Mouse (Mus musculus): ENCODE results near the gene Sobp.

Gene Sobp

DNA sequence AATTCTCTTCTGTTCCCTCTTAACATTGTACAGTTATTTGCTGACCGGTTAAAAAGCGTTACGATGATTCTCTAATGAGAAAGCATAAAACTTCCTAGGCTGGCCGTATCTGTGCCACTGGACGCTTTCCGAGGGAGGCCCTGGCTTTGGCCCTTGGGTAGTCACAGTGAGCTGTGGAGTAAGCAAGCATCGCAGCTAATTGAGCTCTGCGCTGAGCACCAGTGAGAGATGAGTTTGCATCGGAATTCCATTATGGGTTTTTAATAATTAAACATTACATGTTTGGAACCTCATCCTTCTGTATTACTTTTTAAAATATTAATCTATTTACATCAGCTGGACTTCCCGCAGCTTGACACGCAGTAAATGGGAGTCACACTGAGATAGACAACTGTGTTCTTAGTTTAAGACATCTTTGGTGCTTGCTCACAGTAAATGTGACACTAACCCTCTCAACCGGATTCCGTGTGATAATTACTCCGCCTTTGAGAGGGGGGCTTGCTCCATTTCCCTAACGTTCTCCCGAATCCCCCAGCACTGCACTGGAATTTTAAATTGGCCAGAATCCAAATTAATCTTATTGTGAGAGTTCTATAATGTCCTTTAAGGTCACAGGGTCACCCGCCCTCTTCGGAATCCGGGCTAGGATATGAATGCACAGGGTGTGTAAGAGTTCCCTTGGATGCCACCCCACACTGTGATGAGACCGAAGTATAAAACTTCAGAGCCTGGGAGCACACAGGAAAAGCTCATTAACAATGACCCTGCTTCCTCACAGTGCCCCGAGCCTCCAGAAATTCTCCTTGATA is 137.5 kb downstream of the Sobp start:
- no peak for DNase-seq (ENCODE audit: extremely low spot score, low spot score)

DNA sequence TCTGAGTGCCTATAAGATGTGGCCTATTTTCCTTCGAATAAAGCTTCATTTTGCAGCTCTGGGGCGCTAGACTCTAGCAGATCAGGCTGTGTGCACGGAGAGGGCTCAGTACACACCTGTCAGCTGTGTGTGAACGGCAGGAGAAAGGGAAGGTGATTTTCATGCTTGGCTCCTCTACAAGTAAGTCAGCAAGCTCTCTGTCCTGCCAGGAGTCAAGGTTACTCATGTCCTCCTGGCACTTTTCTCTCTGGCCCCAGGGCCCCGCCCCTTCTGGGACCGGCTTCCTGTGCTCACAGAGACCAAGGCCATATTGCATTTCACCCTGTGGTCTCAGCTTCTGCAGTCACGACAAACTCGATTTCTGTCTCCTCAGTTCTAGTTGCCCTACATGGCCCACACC is 138.8 kb downstream of the Sobp start:
- DNase-seq (ENCODE audit: extremely low spot score, low spot score) = no peak

DNA sequence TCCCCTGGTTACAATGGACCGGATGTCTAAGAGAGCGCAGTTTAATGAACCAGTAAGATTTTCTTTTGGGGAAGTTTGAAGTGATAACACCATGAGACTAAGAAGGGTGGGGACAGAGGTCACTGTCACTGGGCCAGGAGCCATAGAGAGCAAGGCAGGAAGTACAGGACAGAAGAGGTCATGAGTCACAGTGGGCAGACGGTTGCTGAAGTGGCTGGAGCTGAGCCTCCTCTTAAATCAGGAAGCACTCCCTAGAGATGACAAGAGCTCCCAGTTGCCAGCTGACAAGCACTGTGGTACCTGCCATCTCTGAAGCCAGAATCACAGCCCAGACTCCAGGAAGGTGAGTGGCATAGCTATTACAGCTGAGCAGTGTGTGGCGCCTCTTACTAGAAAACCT is 139.5 kb downstream of the Sobp start:
- no peak for DNase-seq (ENCODE audit: extremely low spot score, low spot score)

DNA sequence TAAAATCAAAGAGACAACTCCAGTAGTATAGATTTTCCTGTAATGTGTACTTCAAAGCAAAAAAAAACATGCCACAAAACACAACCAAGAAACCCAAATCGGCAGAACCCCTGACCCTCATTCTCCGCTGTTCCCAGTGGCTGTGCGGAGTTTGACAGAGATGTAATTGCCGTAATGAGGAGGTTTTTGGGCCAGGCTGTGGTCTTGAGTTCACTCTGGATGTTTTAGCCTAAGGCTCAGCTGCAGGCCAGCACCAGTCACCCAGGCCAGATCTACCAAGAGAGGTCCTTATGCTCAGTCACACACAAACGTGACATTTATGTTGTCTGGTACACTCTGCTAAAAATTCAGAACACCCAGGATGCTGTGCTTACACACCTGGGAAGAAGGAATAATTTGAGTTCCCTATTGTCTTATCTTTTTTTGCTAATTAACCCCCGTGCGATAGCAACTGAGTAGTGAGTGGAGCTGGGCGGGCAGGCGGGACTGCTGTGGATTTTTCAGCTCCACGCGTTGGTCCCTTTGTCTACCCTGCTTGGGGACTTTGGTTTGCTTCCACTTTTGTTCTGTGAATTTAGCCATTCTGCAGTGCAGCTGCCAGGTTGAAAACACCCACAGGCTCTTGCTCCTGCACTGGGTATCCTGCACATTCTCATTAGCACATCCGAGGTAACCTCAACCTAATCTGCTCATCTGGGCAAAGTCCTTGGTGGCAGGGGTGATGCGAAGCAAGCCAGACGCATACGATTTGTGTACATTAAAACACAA is 140.7 kb downstream of the Sobp start:
- DNase-seq (ENCODE audit: extremely low spot score, low spot score) = no peak

DNA sequence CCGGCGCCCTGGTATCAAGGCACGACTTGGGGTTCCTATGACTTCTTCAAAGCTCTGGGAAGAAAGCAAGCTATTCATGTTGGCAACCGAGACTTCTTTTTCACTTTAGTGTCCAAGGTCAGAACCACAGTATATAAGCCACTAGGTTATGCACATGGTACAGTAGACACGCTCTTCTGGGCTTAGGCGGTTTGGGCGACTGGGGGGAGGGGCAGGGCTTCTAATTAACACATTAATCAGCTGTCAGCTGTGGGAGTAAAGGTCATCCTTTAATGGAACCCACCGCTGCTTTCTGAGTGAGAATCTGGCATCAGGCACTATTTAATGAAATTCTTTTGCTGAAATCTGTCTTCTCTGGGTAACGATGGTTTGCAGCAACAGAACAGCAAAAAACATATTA is 147.3 kb downstream of the Sobp start:
- peak; percentile 44 for DNase-seq (ENCODE audit: extremely low spot score, low spot score)

DNA sequence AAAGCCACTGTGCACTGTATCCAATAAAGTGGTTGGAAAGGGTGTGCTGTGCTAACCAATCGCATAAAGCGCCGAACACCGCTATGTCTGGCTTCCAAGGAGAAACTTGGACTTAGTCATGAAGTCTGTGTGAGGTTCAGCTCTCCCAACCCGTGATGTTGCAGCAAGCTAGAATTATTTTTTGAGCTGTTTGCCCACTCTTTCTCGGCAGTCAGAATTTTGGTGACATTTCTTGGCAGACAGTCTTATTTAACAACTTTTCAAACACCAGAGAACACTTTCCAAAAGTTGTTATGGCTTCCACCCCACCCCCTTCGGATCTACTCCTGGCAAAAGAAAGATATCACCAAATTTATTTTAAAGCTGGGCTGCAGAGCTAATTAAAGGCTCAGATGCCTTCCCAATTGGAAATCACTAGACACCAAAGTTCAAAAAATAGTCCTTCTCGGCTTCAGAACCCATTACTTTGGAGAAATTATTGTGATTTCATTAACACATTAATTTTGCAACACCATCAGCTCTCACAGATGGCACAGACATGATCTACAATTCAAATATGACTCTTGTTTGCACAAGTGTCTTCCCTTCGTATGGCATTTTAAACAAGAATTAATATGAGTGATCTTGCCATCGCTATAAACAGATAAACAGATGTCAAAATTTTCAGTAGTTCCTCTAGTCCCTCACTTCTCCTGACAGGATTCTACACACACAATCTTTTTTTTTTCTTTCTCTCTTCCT is 150.7 kb downstream of the Sobp start:
- no peak for DNase-seq (ENCODE audit: extremely low spot score, low spot score)

DNA sequence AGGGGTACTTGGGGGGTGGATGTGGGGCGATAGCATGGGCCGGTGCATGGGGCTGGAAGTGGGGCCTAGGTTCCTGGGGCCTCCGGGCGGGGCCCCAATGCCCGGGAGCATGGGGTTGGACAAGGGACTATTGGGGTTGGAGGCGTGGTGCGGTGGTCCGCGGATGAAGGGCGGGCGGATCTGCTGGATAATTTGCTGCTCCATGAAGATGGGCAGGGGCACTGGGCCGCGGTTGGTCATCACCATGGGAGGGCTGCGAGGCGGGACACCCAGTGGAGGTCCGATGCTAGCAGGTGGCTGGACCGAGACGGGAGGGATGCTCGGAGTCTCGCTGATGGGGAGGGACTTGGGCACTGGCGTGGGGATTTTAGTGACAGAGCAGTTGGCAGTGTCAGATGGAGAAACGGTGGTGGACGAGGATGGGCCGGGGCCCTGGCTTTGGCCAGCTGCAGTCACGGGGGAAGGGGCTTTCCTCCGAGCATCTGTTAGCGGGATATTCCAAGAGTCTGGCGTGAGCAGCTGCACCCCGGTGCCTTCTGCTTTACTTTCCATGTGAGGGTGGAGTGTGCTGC is 152.1 kb downstream of the Sobp start:
- peak; percentile 57 for DNase-seq (ENCODE audit: extremely low spot score, low spot score)

DNA sequence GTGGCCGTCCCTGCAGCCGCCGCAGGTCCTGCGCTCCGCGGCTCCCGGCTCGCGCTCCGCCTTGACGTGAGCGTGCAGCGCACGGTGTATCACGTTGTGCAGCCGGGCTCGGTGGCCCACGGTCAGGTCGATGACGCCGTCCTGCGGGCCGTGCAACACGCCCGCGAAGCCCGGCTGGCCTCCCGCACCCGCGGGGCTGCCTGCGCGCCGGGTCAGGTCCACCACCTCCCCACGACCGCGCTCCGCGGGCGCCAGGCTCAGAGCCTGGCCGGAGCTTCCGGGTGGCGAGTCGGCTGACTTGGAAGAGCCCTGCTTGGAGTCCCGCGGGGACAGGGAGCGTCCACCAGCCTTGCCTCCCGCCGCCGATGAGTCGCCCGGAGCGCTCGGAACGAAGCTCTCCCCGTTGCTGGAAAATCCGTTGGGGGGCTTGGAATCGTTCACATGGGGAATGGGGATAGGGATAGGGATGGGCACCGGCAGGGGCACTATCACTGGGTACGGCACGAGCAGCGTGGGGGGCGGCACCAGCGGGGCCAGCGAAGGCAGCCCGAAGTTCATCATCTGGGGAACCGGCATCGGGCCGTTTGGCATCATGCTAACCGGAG is 152.7 kb downstream of the Sobp start:
- DNase-seq (ENCODE audit: extremely low spot score, low spot score) = peak; percentile 61

DNA sequence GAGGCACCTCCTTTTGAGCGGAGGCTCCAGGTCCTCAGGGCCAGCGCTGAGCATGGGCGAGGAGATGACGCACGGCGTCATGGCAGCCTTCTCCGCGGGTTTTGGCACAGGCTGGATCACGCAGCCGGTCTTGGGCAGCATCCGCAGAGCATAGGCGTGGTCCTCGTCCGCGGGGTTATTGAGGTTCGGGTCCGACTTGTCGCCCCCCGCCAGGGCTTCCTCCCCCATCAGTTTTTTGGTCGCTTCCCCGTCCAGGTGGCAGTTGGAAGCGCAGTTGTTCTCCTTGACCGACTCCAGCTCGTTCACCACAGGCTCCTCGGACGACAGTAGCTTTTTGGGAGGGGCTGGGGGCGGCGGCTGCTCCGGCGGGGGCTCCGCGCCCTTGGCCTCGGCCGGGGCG is 153.3 kb downstream of the Sobp start:
- DNase-seq (ENCODE audit: extremely low spot score, low spot score) = peak; percentile 47

DNA sequence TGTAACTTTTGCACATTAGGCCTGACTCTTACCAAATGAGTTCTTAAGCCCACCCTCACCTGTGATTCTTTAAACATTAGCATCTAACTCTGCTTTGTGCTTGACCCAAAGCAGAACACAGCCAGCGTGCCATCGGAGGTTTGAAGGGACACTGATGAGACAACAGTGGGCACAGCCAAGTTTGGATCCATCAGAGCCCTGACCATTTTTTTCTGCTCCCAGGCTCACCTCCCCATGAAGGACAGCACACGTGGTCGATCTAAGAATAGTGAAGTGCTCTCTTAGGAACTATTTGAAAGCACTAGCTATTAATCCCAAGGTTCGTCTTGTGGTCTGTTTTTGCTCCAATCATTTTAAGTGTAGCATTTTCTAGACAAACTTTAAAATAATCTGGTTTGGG is 159.5 kb downstream of the Sobp start:
- DNase-seq (ENCODE audit: extremely low spot score, low spot score) = no peak

DNA sequence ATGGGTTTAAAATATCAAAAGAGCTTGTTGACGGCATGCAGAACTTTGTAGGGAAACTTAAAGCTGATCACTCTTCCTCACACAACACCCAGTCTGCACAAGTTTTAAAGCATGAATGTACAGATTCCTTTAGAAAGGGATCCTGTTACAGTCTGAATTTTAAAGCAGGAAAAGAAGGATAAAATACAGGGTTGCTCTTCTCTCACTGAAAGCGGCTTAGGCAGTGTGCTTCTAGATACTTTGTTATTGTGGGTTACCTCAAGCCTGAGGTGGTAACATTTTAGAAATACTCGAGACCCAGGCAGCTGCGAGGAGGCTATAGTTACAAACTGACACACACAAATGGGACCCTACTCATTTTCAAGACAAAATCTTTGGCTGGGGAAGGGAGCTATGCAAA is 160.0 kb downstream of the Sobp start:
- no peak for DNase-seq (ENCODE audit: extremely low spot score, low spot score)

DNA sequence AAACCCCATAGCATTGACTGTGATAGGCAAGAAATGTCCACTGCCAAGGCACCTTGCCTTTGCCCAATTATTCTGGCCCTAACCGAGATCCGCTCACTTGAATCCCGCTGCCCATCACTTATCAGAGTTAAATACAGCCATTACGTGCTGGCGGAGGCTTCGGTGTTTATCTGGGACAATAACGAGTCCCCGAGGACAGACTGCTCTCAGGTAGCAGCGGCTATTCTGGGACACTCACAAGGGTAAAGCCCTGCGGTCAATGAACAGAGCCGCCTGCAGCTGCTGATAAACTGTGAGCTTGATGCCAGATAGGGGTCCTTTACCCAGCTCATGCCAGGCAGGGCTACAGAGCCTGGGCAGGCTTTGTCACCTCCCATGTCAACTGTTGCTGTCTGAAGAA is 166.2 kb downstream of the Sobp start:
- DNase-seq (ENCODE audit: extremely low spot score, low spot score) = no peak

DNA sequence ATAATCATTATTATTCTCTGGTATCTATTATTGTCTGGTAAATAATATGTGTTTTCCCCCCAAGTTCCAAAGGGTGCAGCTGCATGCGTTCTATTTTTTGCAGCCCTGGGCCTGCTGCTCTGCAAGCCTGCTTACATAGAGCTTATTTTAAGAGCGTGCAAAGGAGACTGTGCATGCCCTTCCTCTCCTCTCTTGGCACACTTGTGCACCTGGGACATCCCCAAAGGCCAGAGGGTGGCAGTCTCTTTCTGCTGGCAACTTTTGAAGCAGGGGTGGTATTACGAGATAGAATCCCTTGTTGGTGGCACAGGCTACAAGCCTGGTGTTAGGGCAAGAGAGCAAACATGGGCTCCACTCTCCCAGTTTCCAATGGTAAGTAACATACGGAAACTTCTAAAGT is 167.8 kb downstream of the Sobp start:
- no peak for DNase-seq (ENCODE audit: extremely low spot score, low spot score)

DNA sequence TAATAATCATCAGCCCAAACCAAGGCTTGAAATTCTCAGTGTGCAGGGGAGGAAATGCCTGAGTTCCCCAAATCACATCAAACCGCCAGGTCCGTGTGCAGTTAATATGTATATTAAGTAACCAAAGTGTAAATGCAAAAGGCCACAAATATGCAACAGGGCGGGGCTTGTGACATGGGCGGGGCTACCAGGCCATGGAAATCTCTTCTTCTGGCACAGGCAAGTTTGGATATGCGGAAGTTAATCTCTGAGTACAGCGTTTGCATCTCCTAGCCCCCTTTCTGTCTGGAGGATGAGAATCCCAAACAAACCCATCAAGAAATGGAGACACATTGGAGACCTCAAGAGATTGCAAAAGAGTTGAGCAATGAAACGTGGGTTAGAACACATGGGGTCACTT is 168.7 kb downstream of the Sobp start:
- DNase-seq (ENCODE audit: extremely low spot score, low spot score) = no peak

DNA sequence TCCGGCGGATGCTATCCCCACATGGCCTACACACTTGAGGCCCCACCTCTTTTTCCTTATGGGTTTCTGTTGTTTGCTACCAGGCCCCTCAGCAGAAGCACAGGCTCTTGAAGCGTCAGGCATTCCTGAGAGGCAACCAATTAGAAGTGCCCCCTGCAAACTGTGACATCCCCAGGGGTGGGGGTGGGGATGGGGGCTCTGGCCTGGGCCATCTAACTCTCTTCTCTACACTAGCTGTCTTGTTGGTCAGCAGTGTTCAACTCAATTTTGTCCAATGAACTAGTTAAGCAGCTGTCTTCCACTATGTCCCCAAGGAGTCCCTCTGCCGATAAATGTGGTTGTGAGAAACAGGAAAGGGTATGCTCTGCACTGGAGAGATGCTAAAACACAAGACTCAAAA is 169.3 kb downstream of the Sobp start:
- no peak for DNase-seq (ENCODE audit: extremely low spot score, low spot score)

DNA sequence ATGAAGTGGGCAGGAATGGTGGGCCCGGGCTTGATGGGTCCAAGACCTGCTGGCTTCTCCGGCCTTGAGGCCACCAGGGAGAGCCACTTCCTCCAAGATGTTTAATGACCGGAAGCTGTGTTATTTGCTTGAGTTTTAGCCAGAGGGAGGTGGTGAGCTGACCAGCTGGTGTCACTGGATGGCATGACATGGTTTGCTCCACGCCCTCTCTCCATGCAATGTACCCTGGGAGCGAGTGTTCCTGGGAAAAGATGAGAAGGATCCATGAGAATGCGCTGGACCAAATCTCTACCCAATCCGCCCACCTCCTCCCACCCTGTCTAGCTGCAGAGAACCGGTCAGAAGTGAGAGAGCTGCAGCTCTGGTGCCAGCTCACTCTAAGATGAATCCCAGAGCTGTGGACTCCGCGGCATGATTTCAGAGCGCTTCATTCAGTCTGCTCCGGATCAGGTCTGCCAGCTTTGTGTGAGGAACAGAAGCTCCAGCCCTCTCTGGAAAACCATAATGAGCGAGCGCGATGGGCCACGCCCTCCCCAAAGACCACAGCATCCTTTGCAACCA is 170.1 kb downstream of the Sobp start:
- DNase-seq (ENCODE audit: extremely low spot score, low spot score) = no peak

DNA sequence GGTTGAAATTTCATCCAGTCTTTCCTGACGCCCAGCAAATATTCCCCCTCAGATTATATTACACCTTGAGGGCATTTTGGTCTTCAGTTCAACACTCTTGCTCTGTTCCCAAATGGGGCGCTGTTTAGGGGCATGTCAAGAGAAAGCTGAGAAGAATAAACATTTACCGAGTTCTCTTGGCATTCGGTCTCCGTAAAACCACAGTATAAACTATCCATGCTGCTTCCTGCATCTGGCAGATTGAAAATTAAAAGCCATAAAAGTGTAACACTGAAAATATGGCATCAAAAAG is 170.9 kb downstream of the Sobp start:
- DNase-seq (ENCODE audit: extremely low spot score, low spot score) = no peak

DNA sequence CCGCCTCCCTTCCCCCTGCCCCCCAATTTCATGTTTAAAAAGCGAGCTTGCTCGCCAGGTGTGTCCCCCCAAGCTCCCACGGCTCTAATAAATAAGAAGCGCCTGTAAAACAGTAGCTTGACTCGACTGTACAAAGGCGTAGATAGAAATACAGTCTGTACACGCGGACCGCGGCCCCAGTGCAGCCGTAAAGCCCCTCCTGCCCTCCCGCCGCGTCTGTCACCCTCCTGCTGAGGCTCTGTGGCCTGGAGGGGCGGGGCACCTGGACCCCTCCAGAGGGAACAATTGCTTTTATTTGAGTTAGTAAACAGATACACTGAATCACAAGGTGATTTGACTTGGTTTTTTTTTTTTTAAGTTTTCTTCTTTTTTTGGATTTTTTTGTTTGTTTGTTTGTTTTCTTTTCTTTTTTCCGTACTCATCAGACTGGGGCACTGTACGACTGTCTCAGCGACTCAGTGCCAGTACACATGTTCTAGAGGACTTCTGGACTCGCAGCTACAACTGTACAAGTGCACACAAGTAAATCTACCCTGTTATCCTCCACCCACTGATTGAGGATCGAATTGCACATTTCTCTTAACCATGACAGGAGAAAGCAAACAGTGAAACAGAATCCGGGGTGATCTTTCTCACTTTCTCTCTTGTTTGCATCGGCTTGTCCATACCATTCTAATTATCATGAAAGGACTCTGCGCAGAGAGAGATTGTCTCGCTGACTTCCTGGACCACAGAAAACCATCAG is 171.4 kb downstream of the Sobp start:
- peak; percentile 34 for DNase-seq (ENCODE audit: extremely low spot score, low spot score)

DNA sequence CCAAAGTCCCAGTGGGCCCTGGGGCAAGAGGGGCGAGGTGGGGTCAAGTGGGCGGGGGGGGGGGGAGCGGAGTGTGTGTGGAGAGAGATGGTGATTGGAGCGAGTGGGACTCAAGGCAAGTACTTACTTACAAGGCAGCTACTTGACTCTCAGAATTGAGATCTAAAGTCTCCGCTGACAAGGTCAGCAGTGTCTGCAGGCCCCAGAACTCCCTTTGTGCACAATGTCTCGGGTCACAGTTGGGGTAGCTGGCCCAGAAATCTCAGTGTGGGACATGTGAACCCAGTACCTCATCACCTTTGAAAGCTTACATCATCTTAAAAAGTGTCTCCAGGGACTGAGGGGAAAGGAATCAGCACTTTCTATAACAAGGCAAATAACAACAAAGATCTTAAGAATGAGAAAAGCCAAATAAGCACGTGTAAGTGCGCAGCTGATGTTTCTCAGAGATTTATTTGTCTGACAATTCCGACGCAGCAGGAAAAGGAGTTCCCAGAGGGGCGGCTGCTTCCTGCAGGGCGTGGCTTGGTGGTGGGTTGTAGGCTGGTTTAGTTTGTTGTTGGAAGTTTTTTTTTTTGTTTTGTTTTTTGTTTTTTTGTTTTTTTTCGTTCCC is 172.2 kb downstream of the Sobp start:
- peak; percentile 47 for DNase-seq (ENCODE audit: extremely low spot score, low spot score)

DNA sequence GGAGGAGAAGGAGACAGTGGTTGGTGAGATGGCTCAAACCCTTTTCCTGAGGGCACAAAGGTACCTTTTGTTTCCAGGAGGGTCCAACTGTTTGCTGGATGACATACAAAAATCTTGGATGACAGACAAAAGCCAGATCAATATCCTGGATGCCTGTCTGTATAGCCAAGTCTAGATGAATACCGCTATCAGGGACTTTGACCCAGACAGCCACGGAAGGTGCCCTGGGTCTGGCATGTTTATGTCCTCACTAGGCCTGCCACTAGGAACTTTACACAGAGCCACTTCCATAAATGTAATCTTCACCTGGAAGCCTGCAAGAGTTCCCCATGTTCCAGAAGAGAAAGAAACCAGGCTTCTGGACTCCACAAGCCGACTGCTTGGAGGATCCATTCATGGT is 172.9 kb downstream of the Sobp start:
- DNase-seq (ENCODE audit: extremely low spot score, low spot score) = no peak

All from neural tube, embryonic 10.5 days (tissue).